Mouse (Mus musculus) right cerebral cortex, adult 2 months (tissue): ENCODE results near the gene Olfr689.
"Not testable (repeated sequence)": the region's sequence is repeated elsewhere in the genome, so short reads cannot be mapped to it uniquely, and the experiment has no call there.

Experiments used
- DNase-seq, 2 experiments: peaks; one replicate each; pipeline ENCODE4 v3.0.0; 2021 to 2022; ENCODE audit warnings: low spot score in 2 of 2

Olfr689 gene

GRCm38 (mm10) chr7:105310865-105311264 lies at the start of gene Olfr689:
Olfr689 (plus strand) TSS chr7:105311165.
- no peak for DNase-seq

GRCm38 (mm10) chr7:105272426-105272825 lies 38.5 kb upstream of the Olfr689 start:
- no peak for DNase-seq

- no peak for DNase-seq
Measured at GRCm38 (mm10) chr7:105287795-105288194, 23.2 kb upstream of the Olfr689 start, which contains the start of gene Olfr688. Olfr688 (plus strand) TSS chr7:105288095.

GRCm38 (mm10) chr7:105290051-105290450 lies 20.9 kb upstream of the Olfr689 start:
- no peak for DNase-seq

GRCm38 (mm10) chr7:105325302-105325701 lies 14.3 kb downstream of the Olfr689 start:
- DNase-seq = no peak

- DNase-seq = no peak
Measured at GRCm38 (mm10) chr7:105334004-105334403, 23.0 kb downstream of the Olfr689 start, which contains the start of gene Olfr690. Olfr690 (minus strand) TSS chr7:105334104.

- DNase-seq = no peak
Measured at GRCm38 (mm10) chr7:105342170-105342569, 31.2 kb downstream of the Olfr689 start, which contains the start of gene Olfr691. Olfr691 (minus strand) TSS chr7:105342270.

- no peak for DNase-seq
Measured at GRCm38 (mm10) chr7:105342752-105343151, 31.8 kb downstream of the Olfr689 start.

GRCm38 (mm10) chr7:105356064-105356463 lies 45.1 kb downstream of the Olfr689 start:
- DNase-seq = not testable (repeated sequence)

- not testable (repeated sequence) for DNase-seq
Measured at GRCm38 (mm10) chr7:105356487-105356886, 45.5 kb downstream of the Olfr689 start.

GRCm38 (mm10) chr7:105361713-105362112 lies 50.7 kb downstream of the Olfr689 start:
- DNase-seq = no peak

GRCm38 (mm10) chr7:105367268-105367667 lies 56.3 kb downstream of the Olfr689 start:
- no peak for DNase-seq

GRCm38 (mm10) chr7:105367930-105368329 lies 57.0 kb downstream of the Olfr689 start, which contains the start of gene Olfr692:
Olfr692 (plus strand) TSS chr7:105368230.
- no peak for DNase-seq

- DNase-seq = no peak
Measured at GRCm38 (mm10) chr7:105368521-105368920, 57.6 kb downstream of the Olfr689 start.
